Mouse (Mus musculus): Measurements from ENCODE around the gene Rap1a. TPM values are rescaled to one million over a fixed set of nuclear protein-coding genes. Genes with fewer than 3 reads are reported as not detected.

The Rap1a gene
- total and polyA plus RNA-seq, 2 experiments from 2014 or later: 19.0 to 78.6 TPM

GRCm38 (mm10) chr3:105797427-105797826 is 3.7 kb downstream of the Rap1a start:
- Histone ChIP-seq H3K9ac (replicated peaks; ENCODE audit: low read length) (no peak overlapping the region), H3K36me3 (ENCODE audit: insufficient read depth, low read length) (no peaks in the 10 kb centered on the region), H3K4me2 (ENCODE audit: low read depth, low read length) (no peak overlapping the region), H3K27me3 (ENCODE audit: insufficient read depth, low read length) (no peaks in the 10 kb centered on the region), H3K4me1 (ENCODE audit: insufficient read depth, low read length) (peaks cover 8% of the 10 kb centered on the region; the same call in 1 of the 2 replicates), H3K4me3 (ENCODE audit: low read length) (no peak overlapping the region), H3K27ac (no peak overlapping the region), H3K9me3 (ENCODE audit: low read length) (no peaks in the 10 kb centered on the region)
- 73% methylated on average over 2 of the region's 2 CpGs for WGBS
- ATAC-seq (no peak), DNase-seq (ENCODE audit: low spot score) (no peak)
- TF ChIP-seq CTCF (IDR thresholded peaks at IDR 0.05; ENCODE audit: low read depth): no peak

GRCm38 (mm10) chr3:105796761-105797160 is 4.4 kb downstream of the Rap1a start:
- Histone ChIP-seq H3K4me1 (ENCODE audit: insufficient read depth, low read length) (peaks cover 8% of the 10 kb centered on the region; the same call in 1 of the 2 replicates), H3K36me3 (ENCODE audit: insufficient read depth, low read length) (no peaks in the 10 kb centered on the region), H3K27me3 (ENCODE audit: insufficient read depth, low read length) (no peaks in the 10 kb centered on the region), H3K9ac (replicated peaks; ENCODE audit: low read length) (no peak overlapping the region), H3K4me2 (ENCODE audit: low read depth, low read length) (no peak overlapping the region), H3K9me3 (ENCODE audit: low read length) (no peaks in the 10 kb centered on the region), H3K4me3 (ENCODE audit: low read length) (no peak overlapping the region), H3K27ac (no peak overlapping the region)
- no peak for DNase-seq (ENCODE audit: low spot score)
- no peak for TF ChIP-seq CTCF (IDR thresholded peaks at IDR 0.05; ENCODE audit: low read depth)
- WGBS: 69% methylated on average over 4 of the region's 4 CpGs
- ATAC-seq: no peak

- DNase-seq (ENCODE audit: low spot score) (no peak), ATAC-seq (no peak)
- Histone ChIP-seq H3K4me2 (ENCODE audit: low read depth, low read length) (no peak overlapping the region), H3K9ac (replicated peaks; ENCODE audit: low read length) (no peak overlapping the region), H3K27me3 (ENCODE audit: insufficient read depth, low read length) (no peaks in the 10 kb centered on the region), H3K27ac (no peak overlapping the region), H3K4me1 (ENCODE audit: insufficient read depth, low read length) (0 out of 2 replicates have a peak, but pooled peaks cover 4% of the 10 kb centered on the region), H3K4me3 (ENCODE audit: low read length) (no peak overlapping the region), H3K36me3 (ENCODE audit: insufficient read depth, low read length) (no peaks in the 10 kb centered on the region), H3K9me3 (ENCODE audit: low read length) (no peaks in the 10 kb centered on the region)
- no peak for TF ChIP-seq CTCF (IDR thresholded peaks at IDR 0.05; ENCODE audit: low read depth)
- WGBS: 74% methylated on average over 1 of the region's 1 CpGs
These were observed 6.8 kb downstream of the Rap1a start for GRCm38 (mm10) chr3:105794309-105794708.

GRCm38 (mm10) chr3:105792309-105792708 is 8.8 kb downstream of the Rap1a start:
- no peak overlapping the region for H3K4me2 ChIP-seq (ENCODE audit: low read depth, low read length)

GRCm38 (mm10) chr3:105791129-105791528 is 10.0 kb downstream of the Rap1a start:
- Histone ChIP-seq H3K4me3 (ENCODE audit: low read length) (no peak overlapping the region), H3K36me3 (ENCODE audit: insufficient read depth, low read length) (no peaks in the 10 kb centered on the region), H3K27me3 (ENCODE audit: insufficient read depth, low read length) (no peaks in the 10 kb centered on the region), H3K4me2 (ENCODE audit: low read depth, low read length) (no peak overlapping the region), H3K4me1 (ENCODE audit: insufficient read depth, low read length) (no peaks in the 10 kb centered on the region), H3K9ac (replicated peaks; ENCODE audit: low read length) (no peak overlapping the region), H3K27ac (no peak overlapping the region), H3K9me3 (ENCODE audit: low read length) (no peaks in the 10 kb centered on the region)
- no peak for ATAC-seq
- DNase-seq (ENCODE audit: low spot score): no peak
- no peak for TF ChIP-seq CTCF (IDR thresholded peaks at IDR 0.05; ENCODE audit: low read depth)
- WGBS: 94% methylated on average over 2 of the region's 2 CpGs

More at GRCm38 (mm10) chr3:105792309-105792708, 8.8 kb downstream of the Rap1a start:
- H3K4me3 ChIP-seq (ENCODE audit: low read length): no peak overlapping the region
- H3K36me3 ChIP-seq (ENCODE audit: insufficient read depth, low read length): no peaks in the 10 kb centered on the region
- ATAC-seq (no peak), DNase-seq (ENCODE audit: low spot score) (no peak)
- 95% methylated on average over 7 of the region's 7 CpGs for WGBS
- no peak for TF ChIP-seq CTCF (IDR thresholded peaks at IDR 0.05; ENCODE audit: low read depth)
- no peak overlapping the region for H3K9ac ChIP-seq (replicated peaks; ENCODE audit: low read length)
- no peak overlapping the region for H3K27ac ChIP-seq
- no peaks in the 10 kb centered on the region for H3K4me1 ChIP-seq (ENCODE audit: insufficient read depth, low read length)
- no peaks in the 10 kb centered on the region for H3K9me3 ChIP-seq (ENCODE audit: low read length)
- no peaks in the 10 kb centered on the region for H3K27me3 ChIP-seq (ENCODE audit: insufficient read depth, low read length)

- Histone ChIP-seq H3K4me2 (ENCODE audit: low read depth, low read length) (no peak overlapping the region), H3K9ac (replicated peaks; ENCODE audit: low read length) (no peak overlapping the region), H3K4me1 (ENCODE audit: insufficient read depth, low read length) (no peaks in the 10 kb centered on the region), H3K9me3 (ENCODE audit: low read length) (no peaks in the 10 kb centered on the region), H3K4me3 (ENCODE audit: low read length) (no peak overlapping the region), H3K36me3 (ENCODE audit: insufficient read depth, low read length) (no peaks in the 10 kb centered on the region), H3K27ac (no peak overlapping the region), H3K27me3 (ENCODE audit: insufficient read depth, low read length) (no peaks in the 10 kb centered on the region)
- WGBS: 97% methylated on average over 1 of the region's 1 CpGs
- ATAC-seq (no peak), DNase-seq (ENCODE audit: low spot score) (no peak)
- no peak for TF ChIP-seq CTCF (IDR thresholded peaks at IDR 0.05; ENCODE audit: low read depth)
These were observed 10.8 kb downstream of the Rap1a start for GRCm38 (mm10) chr3:105790338-105790737.

- H3K4me1 ChIP-seq (ENCODE audit: insufficient read depth, low read length): no peaks in the 10 kb centered on the region
- no peak overlapping the region for H3K4me3 ChIP-seq (ENCODE audit: low read length)
- H3K27ac ChIP-seq: no peak overlapping the region
- ATAC-seq (no peak), DNase-seq (ENCODE audit: low spot score) (no peak)
- no peak overlapping the region for H3K9ac ChIP-seq (replicated peaks; ENCODE audit: low read length)
- 90% methylated on average over 1 of the region's 1 CpGs for WGBS
- no peaks in the 10 kb centered on the region for H3K36me3 ChIP-seq (ENCODE audit: insufficient read depth, low read length)
- H3K27me3 ChIP-seq (ENCODE audit: insufficient read depth, low read length): no peaks in the 10 kb centered on the region
- no peaks in the 10 kb centered on the region for H3K9me3 ChIP-seq (ENCODE audit: low read length)
- TF ChIP-seq CTCF (IDR thresholded peaks at IDR 0.05; ENCODE audit: low read depth): no peak
- no peak overlapping the region for H3K4me2 ChIP-seq (ENCODE audit: low read depth, low read length)
These were observed 11.4 kb downstream of the Rap1a start for GRCm38 (mm10) chr3:105789776-105790175.

Measured in hindbrain, postnatal 0 days (tissue).